Mouse (Mus musculus) cortical plate, adult 2 months (tissue): Measurements from ENCODE around the gene Mtf1. TPM values are rescaled to one million over a fixed set of nuclear protein-coding genes. Genes with fewer than 3 reads are reported as not detected.

Experiments used
- H3K27ac ChIP-seq: fragments of 200-500 bp; 2 replicates; pipeline ENCODE4 v1.5.1; 2012; ENCODE audit warnings: low read length, control low read depth, inconsistent platforms; ENCODE audit not compliant: insufficient read depth
- H3K4me1 ChIP-seq: fragments of 200-500 bp; 2 replicates; pipeline ENCODE4 v1.6.1; 2011; ENCODE audit warnings: low read length; ENCODE audit not compliant: control insufficient read depth, insufficient read depth
- H3K4me3 ChIP-seq: fragments of 200-500 bp; 2 replicates; pipeline ENCODE4 v1.5.1; 2011; ENCODE audit warnings: mild to moderate bottlenecking, low read length, control low read depth; ENCODE audit not compliant: insufficient read depth
- CTCF ChIP-seq: fragments of 200-500 bp; IDR thresholded peaks from 2 replicates; pipeline ENCODE4 v1.5.1; 2011; ENCODE audit warnings: mild to moderate bottlenecking, control low read depth, low read length; ENCODE audit not compliant: insufficient read depth; ENCODE audit errors: extremely low read depth
- POLR2A ChIP-seq: fragments of 200-500 bp; IDR thresholded peaks from 2 replicates; pipeline ENCODE4 v1.6.1; 2011; ENCODE audit warnings: mild to moderate bottlenecking, low read length, control low read depth; ENCODE audit not compliant: insufficient read depth; ENCODE audit errors: extremely low read depth
- polyA plus RNA-seq: library from polyadenylated mRNA; depleted of rRNA; stranded (reverse); fragments of >200 nt; gene quantifications from 2 replicates; pipeline ENCODE4 v1.2.3, GENCODE M21; 2012; rRNA removed

The Mtf1 gene
- 13.2 and 14.5 TPM in 2 replicates for polyA plus RNA-seq

GRCm38 (mm10) chr4:124801552-124802308 lies at the start of gene Mtf1:
TSS of gene Mtf1 (plus strand) at chr4:124802104.
- peak; percentile 79 for TF ChIP-seq CTCF
- no peak for TF ChIP-seq POLR2A
- peak within 1 kb of the TSS; percentile 97 for H3K27ac ChIP-seq
- H3K4me1 ChIP-seq: peaks cover 2% of the 10 kb centered on the region; the same call in 1 of the 2 replicates
- peak within 1 kb of the TSS; percentile 79 for H3K4me3 ChIP-seq

GRCm38 (mm10) chr4:124752281-124753199 lies 49.4 kb upstream of the Mtf1 start:
- H3K27ac ChIP-seq: no peak overlapping the region
- peaks cover 5% of the 10 kb centered on the region; the same call in 1 of the 2 replicates for H3K4me1 ChIP-seq
- peak overlapping the region; percentile 58 for H3K4me3 ChIP-seq
- no peak for TF ChIP-seq CTCF
- TF ChIP-seq POLR2A: no peak

GRCm38 (mm10) chr4:124755526-124755925 lies 46.4 kb upstream of the Mtf1 start:
- H3K4me3 ChIP-seq: no peak overlapping the region
- H3K27ac ChIP-seq: no peak overlapping the region
- TF ChIP-seq POLR2A (no peak), CTCF (no peak)
- H3K4me1 ChIP-seq: peaks cover 5% of the 10 kb centered on the region; the same call in 1 of the 2 replicates

- TF ChIP-seq CTCF (no peak), POLR2A (no peak)
- H3K4me1 ChIP-seq: peaks cover 1% of the 10 kb centered on the region; the same call in 1 of the 2 replicates
Measured at GRCm38 (mm10) chr4:124759305-124759811, 42.5 kb upstream of the Mtf1 start.

GRCm38 (mm10) chr4:124761201-124761600 lies 40.7 kb upstream of the Mtf1 start:
- Histone ChIP-seq H3K4me3 (no peak overlapping the region), H3K4me1 (peaks cover 5% of the 10 kb centered on the region), H3K27ac (no peak overlapping the region)
- TF ChIP-seq POLR2A: no peak
- no peak for TF ChIP-seq CTCF

More at GRCm38 (mm10) chr4:124759305-124759811, 42.5 kb upstream of the Mtf1 start:
- Histone ChIP-seq H3K4me3 (no peak overlapping the region), H3K27ac (no peak overlapping the region)

- H3K4me3 ChIP-seq: no peak overlapping the region
- no peak for TF ChIP-seq CTCF
- TF ChIP-seq POLR2A: no peak
Measured at GRCm38 (mm10) chr4:124762858-124763452, 38.9 kb upstream of the Mtf1 start.

GRCm38 (mm10) chr4:124765802-124766565 lies 35.9 kb upstream of the Mtf1 start:
- TF ChIP-seq POLR2A: 0 out of 2 replicates have a peak, but pooled peaks have one; percentile 13
- no peak for TF ChIP-seq CTCF
- Histone ChIP-seq H3K27ac (peak overlapping the region; percentile 43), H3K4me3 (no peak overlapping the region), H3K4me1 (peaks cover 10% of the 10 kb centered on the region)

More at GRCm38 (mm10) chr4:124762858-124763452, 38.9 kb upstream of the Mtf1 start:
- peaks cover 6% of the 10 kb centered on the region for H3K4me1 ChIP-seq
- no peak overlapping the region for H3K27ac ChIP-seq

- Histone ChIP-seq H3K27ac (peak overlapping the region; percentile 43), H3K4me3 (no peak overlapping the region), H3K4me1 (peaks cover 10% of the 10 kb centered on the region)
- no peak for TF ChIP-seq POLR2A
- TF ChIP-seq CTCF: no peak
Measured at GRCm38 (mm10) chr4:124766566-124766940, 35.4 kb upstream of the Mtf1 start.
